Mouse (Mus musculus) layer of hippocampus, postnatal 36 days (tissue): ENCODE measurements around the gene Gm4767. TPM values are rescaled to one million over a fixed set of nuclear protein-coding genes. Genes with fewer than 3 reads are reported as not detected.
"Not testable (repeated sequence)": the region's sequence is repeated elsewhere in the genome, so short reads cannot be mapped to it uniquely, and the experiment has no call there.

Source experiments
- DNase-seq, 2 experiments: peaks; one replicate each; pipeline ENCODE4 v3.0.0; 2022
- total RNA-seq, 2 experiments: library from RNA; stranded (reverse); gene quantifications; 2 replicates each; pipeline ENCODE4 v1.2.3; 2021

The Gm4767 gene
- 1 to 10 TPM; 2.6 to 3.8 TPM for total RNA-seq

- DNase-seq, result peak in 1 of 2 experiments; percentile 0
Observed at GRCm38 (mm10) chr10:81811899-81812298, at the start of gene Gm4767. Gm4767 (plus strand) TSS chr10:81812186.

DNA sequence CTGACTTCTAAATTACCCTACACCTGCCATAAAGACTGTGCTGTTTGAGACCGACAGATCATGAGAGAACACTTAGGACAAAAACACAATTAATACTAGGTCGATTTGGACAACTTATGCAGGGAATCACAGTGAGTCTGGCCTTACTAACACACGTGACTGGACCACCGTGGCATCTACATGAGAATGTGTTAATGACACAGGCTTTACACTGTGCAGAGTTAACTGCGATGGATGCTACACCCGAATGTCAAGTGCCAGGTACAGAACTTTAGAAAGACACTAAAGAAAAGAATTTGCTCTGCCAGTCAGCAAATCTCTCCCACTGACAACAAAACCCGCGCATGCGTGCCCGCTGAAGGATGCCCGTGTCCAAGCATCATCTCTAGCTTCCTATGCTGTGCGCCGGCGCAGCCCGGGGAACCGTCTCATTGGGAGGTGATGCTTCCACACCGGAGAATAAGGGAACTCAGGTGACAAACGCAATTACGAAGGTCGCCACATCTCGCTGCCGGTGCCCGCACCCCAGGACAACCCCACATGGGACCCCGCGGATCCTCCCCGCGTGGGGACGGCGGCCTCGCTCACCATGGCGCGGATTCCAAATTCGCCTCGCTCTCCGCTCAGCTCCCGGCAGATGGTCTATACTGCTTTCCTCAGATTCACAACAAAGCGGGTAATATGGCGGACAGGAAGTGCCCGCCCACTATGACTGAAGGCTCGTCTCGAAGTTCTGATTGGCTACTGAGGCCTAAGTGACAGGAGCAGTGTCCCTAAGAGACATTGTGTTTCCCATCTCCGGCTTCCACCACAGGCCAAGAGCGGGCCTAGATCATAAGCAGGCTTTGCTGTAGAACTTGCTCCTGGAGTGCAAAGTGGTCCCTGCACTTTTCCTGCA is 41.2 kb upstream of the Gm4767 start, which contains the start of gene Gm3055:
Gm3055 (minus strand) TSS at position 656 of the 898 bp plus-strand sequence.
- DNase-seq, result not testable (repeated sequence)

- not testable (repeated sequence) for DNase-seq
Observed at GRCm38 (mm10) chr10:81771404-81771777, 40.6 kb upstream of the Gm4767 start.

- not testable (repeated sequence) for DNase-seq
Observed at GRCm38 (mm10) chr10:81846219-81846618, 34.2 kb downstream of the Gm4767 start.

GRCm38 (mm10) chr10:81863409-81864407 is 51.7 kb downstream of the Gm4767 start, which contains the start of gene Gm32687:
Gm32687 (plus strand) TSS chr10:81863934.
- peak; percentile 0 for DNase-seq

Other genes with a start within 250 kb of the Gm4767 start
- gene Tle2, start 237.6 kb upstream of the Gm4767 start, total RNA-seq, result 10 to 100 TPM; 33.2 to 33.9 TPM
- 1 to 10 TPM; 1.3 to 3.0 TPM for gene Tle6, start 211.1 kb upstream of the Gm4767 start, total RNA-seq
- gene BC025920, start 205.9 kb upstream of the Gm4767 start, total RNA-seq, result 1 to 10 TPM; 3.6 to 3.9 TPM
- gene Sirt6, start 184.4 kb upstream of the Gm4767 start, total RNA-seq, result 10 to 100 TPM; 26.2 to 27.9 TPM
- 10 to 100 TPM; 31.6 to 41.0 TPM for gene Ankrd24, start 183.6 kb upstream of the Gm4767 start, total RNA-seq
- gene Gm10778, start 163.1 kb upstream of the Gm4767 start, total RNA-seq, result 1 to 10 TPM; 3.8 to 4.9 TPM
- 1 to 10 TPM; 7.8 to 9.1 TPM for gene Zfp433, start 107.4 kb upstream of the Gm4767 start, total RNA-seq
- gene Gm3055, start 41.0 kb upstream of the Gm4767 start, total RNA-seq, result 10 to 100 TPM; 10.3 to 11.3 TPM
- 1 to 10 TPM; 3.0 to 3.7 TPM for gene Gm32687, start 51.7 kb downstream of the Gm4767 start, total RNA-seq
- gene Zfp781, start 118.3 kb downstream of the Gm4767 start, total RNA-seq, result 1 to 10 TPM; 4.4 to 4.6 TPM
- 10 to 100 TPM; 13.9 to 14.3 TPM for gene Zfp873, start 235.9 kb downstream of the Gm4767 start, total RNA-seq